Mouse (Mus musculus) stomach, postnatal 0 days (tissue): ENCODE measurements around the gene Ank3.

ENCODE experiments used
- CTCF ChIP-seq: IDR thresholded peaks from 2 replicates; pipeline ENCODE4 v1.5.1; 2016; ENCODE audit warnings: antibody characterized with exemption, low read depth, mild to moderate bottlenecking, moderate library complexity
- EP300 ChIP-seq: optimal IDR thresholded peaks from 2 replicates; pipeline ENCODE3; 2016; ENCODE audit warnings: antibody characterized with exemption

GRCm38 (mm10) chr10:69804613-69805012, 406.0 kb downstream of the Ank3 start:
- TF ChIP-seq CTCF = no peak
- no peak for TF ChIP-seq EP300
